Mouse (Mus musculus) liver, embryonic 14.5 days (tissue): ENCODE measurements at regions not wholly inside any gene's neighbourhood (a gene's known extent, or its start where the extent isn't known, plus 50 kb on each side); places are given as distances from the start of the nearest gene placed in this dataset.

Source experiments
- CTCF ChIP-seq: IDR thresholded peaks from 2 replicates; pipeline ENCODE4 v1.5.1; 2016; ENCODE audit warnings: antibody characterized with exemption, low read depth, control low read depth
- EP300 ChIP-seq: IDR thresholded peaks from 2 replicates; pipeline ENCODE4 v1.6.1; 2016; ENCODE audit warnings: antibody characterized with exemption, low read depth

DNA sequence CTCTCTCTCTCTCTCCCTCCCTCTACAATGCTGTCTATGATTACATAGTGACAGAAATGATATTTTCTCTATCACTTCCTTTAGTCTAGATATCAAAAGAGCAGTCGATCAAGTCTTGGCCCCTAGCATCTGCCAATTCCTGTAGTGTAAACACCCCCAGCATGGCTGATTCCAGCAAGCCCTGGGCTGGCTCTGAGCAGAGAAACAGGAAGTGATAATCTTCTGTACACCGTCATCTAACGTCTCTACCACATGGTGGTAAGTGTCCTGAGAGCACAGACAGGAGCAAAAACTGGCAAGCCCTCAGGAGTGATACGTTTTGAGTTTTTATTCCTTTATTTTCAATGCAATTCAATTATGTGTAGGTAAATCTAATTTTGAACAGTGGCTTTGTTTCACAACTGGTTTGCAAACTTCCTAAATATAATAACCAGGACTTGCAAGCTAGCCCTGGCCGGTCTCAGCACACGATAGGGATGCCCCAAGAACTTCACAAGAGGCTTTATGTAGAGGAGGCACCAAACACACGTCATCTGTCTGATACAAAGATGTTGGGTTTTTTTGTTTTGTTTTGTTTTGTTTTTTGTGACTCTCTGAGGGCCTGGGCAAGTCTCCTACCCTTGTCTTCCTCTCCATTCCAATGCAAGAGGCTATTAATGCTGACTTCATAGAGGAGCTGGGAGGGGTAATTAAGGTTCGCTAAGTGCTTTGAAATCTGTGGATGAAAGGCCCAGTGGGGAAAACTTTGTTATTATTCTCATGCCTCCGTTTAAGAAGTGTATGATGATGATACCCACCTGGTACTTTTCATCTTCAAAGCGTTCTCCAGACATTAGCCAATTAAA lies 95.7 kb downstream of the E030025P04Rik start:
- TF ChIP-seq CTCF (no peak), EP300 (no peak)
